Mouse (Mus musculus) cortical plate, adult 2 months (tissue): ENCODE results near the gene Prss50.

ENCODE experiments used
- CTCF ChIP-seq: fragments of 200-500 bp; IDR thresholded peaks from 2 replicates; pipeline ENCODE4 v1.5.1; 2011; ENCODE audit warnings: mild to moderate bottlenecking, control low read depth, low read length; ENCODE audit not compliant: insufficient read depth; ENCODE audit errors: extremely low read depth
- POLR2A ChIP-seq: fragments of 200-500 bp; IDR thresholded peaks from 2 replicates; pipeline ENCODE4 v1.6.1; 2011; ENCODE audit warnings: mild to moderate bottlenecking, low read length, control low read depth; ENCODE audit not compliant: insufficient read depth; ENCODE audit errors: extremely low read depth

DNA sequence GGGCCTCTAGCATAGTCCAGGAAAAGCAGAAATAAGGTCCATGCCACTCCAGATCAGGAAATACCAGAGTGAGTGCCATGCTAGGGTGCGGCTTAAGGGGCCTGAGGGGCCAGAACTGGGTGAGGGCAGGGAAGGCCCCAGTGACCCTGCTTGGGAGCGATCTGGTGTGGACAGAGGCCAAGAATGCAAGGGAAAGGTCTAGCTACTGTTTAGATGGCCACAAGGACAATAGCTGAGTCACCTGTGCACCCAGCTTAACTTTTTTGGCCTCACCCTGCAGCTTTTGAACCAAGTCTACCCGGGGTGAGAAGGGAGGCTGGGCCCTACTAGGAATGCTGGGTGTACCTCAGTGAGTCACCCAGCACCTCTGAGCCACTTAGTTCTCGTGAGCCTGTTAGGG, 23.0 kb downstream of the Prss50 start:
- no peak for TF ChIP-seq POLR2A
- no peak for TF ChIP-seq CTCF
